9 mouse cellular contexts compared by ENCODE assay signal in the genomic region with DNA sequence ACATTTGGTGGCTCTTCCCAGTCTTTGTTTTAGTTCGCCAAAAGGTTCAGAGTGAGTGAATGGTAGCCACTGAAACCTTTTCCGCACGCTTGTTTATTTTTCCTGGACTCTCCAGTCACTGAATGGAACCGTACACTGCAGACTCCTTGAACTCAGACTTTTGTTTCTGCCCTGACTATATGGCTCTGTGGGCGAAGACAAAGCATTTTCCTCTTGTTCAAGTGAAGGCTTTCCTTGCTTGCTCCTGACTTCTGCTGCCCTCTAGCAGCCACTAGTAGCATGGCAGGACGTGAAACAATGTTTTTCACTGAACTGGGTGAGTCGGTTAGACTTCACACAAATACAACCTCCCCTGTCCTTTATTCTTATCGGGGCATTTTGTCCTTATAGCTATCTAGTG.
A peak's percentile ranks its signal among the peaks of the same experiment; 100 is the strongest.
DNase-seq lines count a peak whose midpoint lies in the region; ATAC-seq lines count a peak whose summit lies in the region.
"Had no signal": no experiment of that assay in that cellular context is flagged by ENCODE, and none has a peak within 500 bp of the region (broad histone marks: within the 10 kb centered on the region; RNA-seq: fewer than 3 reads in every experiment).

No protein-coding gene starts in this region.

- H3K9ac ChIP-seq in heart, embryonic 13.5 days, result no peak overlapping the region
- no peak overlapping the region for H3K9ac ChIP-seq in embryonic facial prominence, embryonic 14.5 days (ENCODE audit: low read depth, low read length)
- H3K9ac ChIP-seq in midbrain, embryonic 12.5 days (replicated peaks), result no peak overlapping the region

- peak overlapping the region; percentile 16; the same call in 1 of the 2 replicates for H3K4me2 ChIP-seq in heart, embryonic 13.5 days
- no peak overlapping the region for H3K4me2 ChIP-seq in embryonic facial prominence, embryonic 14.5 days (ENCODE audit: low read depth, low read length)
- H3K4me2 ChIP-seq in midbrain, embryonic 12.5 days (replicated peaks), result no peak overlapping the region

- WGBS in heart, embryonic 13.5 days, result 30% methylated on average over 8 of the region's 8 CpGs
- WGBS in embryonic facial prominence, embryonic 14.5 days, result 36% methylated on average over 8 of the region's 8 CpGs
- WGBS in midbrain, embryonic 12.5 days, result 30% methylated on average over 8 of the region's 8 CpGs

- ATAC-seq in heart, embryonic 13.5 days (ENCODE audit: extremely low read depth, insufficient number of reproducible peaks, low FRiP score, low TSS enrichment), result no peak
- no peak for ATAC-seq in embryonic facial prominence, embryonic 14.5 days (ENCODE audit: low read depth)
- peak; percentile 87 for ATAC-seq in midbrain, embryonic 12.5 days (ENCODE audit: low FRiP score, low read depth)

- H3K36me3 ChIP-seq in heart, embryonic 13.5 days, result no peaks in the 10 kb centered on the region
- H3K36me3 ChIP-seq in embryonic facial prominence, embryonic 14.5 days (ENCODE audit: control insufficient read depth, insufficient read depth, low read length), result no peaks in the 10 kb centered on the region
- H3K36me3 ChIP-seq in midbrain, embryonic 12.5 days, result no peaks in the 10 kb centered on the region

- H3K27ac ChIP-seq in heart, embryonic 13.5 days (replicated peaks), result no peak overlapping the region
- no peak overlapping the region for H3K27ac ChIP-seq in embryonic facial prominence, embryonic 14.5 days (replicated peaks; ENCODE audit: low read depth, low read length)
- H3K27ac ChIP-seq in midbrain, embryonic 12.5 days (replicated peaks), result no peak overlapping the region
- H3K27ac ChIP-seq: macrophage had no signal

- H3K27me3 ChIP-seq in heart, embryonic 13.5 days (replicated peaks), result no peaks in the 10 kb centered on the region
- H3K27me3 ChIP-seq in embryonic facial prominence, embryonic 14.5 days (replicated peaks; ENCODE audit: control insufficient read depth, insufficient read depth, low read length), result no peaks in the 10 kb centered on the region
- no peaks in the 10 kb centered on the region for H3K27me3 ChIP-seq in midbrain, embryonic 12.5 days

- no peak for DNase-seq in heart, adult 8-10 months (ENCODE audit: low spot score)
- DNase-seq in adrenal gland, postnatal 4 days (ENCODE audit: low spot score in 2 of 2), result peak; percentile 2 to 16
- peak; percentile 60 for DNase-seq in embryonic facial prominence, embryonic 14.5 days (ENCODE audit: low spot score)
- peak; percentile 23 for DNase-seq in induced T-regulatory cell, adult 2 months (ENCODE audit: low read depth)
- peak; percentile 27 to 40 for DNase-seq in left cerebral cortex, postnatal 10 days (ENCODE audit: extremely low spot score in 1 of 2, low spot score in 2 of 2)
- peak; percentile 1 for DNase-seq in spleen, adult 12 weeks (ENCODE audit: low spot score)

- intact Hi-C loops in left cerebral cortex, postnatal 10 days (cut with DNase I), result no loop called here

- H3K4me1 ChIP-seq in heart, embryonic 13.5 days, result no peaks in the 10 kb centered on the region
- no peaks in the 10 kb centered on the region for H3K4me1 ChIP-seq in embryonic facial prominence, embryonic 14.5 days (ENCODE audit: control insufficient read depth, insufficient read depth, low read length)
- H3K4me1 ChIP-seq in midbrain, embryonic 12.5 days, result no peaks in the 10 kb centered on the region

- no peaks in the 10 kb centered on the region for H3K9me3 ChIP-seq in heart, embryonic 13.5 days
- H3K9me3 ChIP-seq in embryonic facial prominence, embryonic 14.5 days (ENCODE audit: control insufficient read depth, low read length), result no peaks in the 10 kb centered on the region
- H3K9me3 ChIP-seq in midbrain, embryonic 12.5 days, result no peaks in the 10 kb centered on the region

- H3K4me3 ChIP-seq in heart, embryonic 13.5 days, result no peak overlapping the region
- no peak overlapping the region for H3K4me3 ChIP-seq in embryonic facial prominence, embryonic 14.5 days (ENCODE audit: low read depth, low read length)
- H3K4me3 ChIP-seq in midbrain, embryonic 12.5 days, result no peak overlapping the region
